Mouse (Mus musculus) heart, postnatal 10 days (tissue): ENCODE measurements at regions not wholly inside any gene's neighbourhood (a gene's known extent, or its start where the extent isn't known, plus 50 kb on each side); places are given as distances from the start of the nearest gene placed in this dataset.

ENCODE experiments used
- DNase-seq, 2 experiments: peaks; one replicate each; pipeline ENCODE4 v3.0.0; 2021
- intact Hi-C: fragments of 180-260 bp; cut with DNase I; formaldehyde crosslinking; loops from one replicate; pipeline ENCODE4 v1.15.1; 2025

DNA sequence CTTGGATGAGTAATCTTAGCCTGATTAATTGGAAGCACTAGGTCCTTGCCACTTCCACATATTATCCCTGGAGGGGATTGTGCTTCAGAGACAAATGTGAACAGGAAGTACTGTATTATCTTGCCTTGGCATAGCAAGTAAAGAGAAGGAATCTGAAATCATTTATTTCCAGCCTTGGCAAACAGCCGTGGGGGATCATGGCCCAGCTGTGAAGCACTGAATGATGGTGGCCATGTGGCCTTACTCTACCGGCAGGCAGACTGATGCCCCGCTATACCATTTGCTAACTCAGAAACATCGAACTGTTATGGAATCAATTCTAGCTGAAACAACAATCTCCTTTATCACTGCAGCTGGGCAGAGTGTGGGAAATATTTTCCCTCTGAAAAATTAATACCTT, 345.3 kb downstream of the Zfp619 start:
- DNase-seq, result no peak
- intact Hi-C loops, result no loop called here

DNA sequence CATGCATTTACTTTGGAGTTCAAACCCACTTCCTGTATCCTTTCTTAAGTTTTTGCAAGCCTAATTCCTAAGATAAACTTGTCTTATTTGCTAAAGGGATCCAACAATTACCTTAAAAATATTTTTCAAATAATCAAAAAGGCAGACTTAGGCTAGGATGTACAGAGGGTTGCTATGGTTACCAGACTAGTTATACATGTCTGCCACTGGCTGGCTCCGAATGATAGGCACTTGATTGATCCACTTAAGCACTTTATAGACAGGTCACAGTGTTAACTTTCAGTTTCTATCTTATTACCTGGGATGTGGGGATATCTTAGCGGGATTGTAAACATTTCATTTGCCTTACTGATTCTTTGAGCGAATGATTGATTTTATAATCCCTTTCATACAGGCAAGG, 346.6 kb downstream of the Zfp619 start:
- intact Hi-C loops, result no loop called here
- no peak for DNase-seq

DNA sequence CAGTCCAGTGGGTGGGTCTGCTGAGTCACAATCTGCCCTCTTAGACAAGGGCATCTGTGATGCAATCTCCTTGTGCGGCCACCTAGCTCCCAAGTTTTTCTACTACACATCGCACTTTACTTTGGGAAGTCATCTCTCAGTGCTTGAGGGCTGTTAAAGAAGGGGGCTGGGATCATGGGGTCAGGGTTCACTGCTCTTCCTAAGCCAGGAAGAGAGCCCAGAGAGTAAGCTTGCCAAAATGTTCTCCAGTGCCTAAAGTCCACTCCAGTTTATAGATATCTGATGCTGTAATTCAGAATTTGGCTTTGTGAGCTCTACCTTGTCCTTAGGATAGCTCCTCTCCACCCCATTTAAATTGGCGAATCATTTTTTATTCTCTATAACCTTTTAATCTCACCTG, 347.2 kb downstream of the Zfp619 start:
- no peak for DNase-seq
- intact Hi-C loops, result no loop called here

DNA sequence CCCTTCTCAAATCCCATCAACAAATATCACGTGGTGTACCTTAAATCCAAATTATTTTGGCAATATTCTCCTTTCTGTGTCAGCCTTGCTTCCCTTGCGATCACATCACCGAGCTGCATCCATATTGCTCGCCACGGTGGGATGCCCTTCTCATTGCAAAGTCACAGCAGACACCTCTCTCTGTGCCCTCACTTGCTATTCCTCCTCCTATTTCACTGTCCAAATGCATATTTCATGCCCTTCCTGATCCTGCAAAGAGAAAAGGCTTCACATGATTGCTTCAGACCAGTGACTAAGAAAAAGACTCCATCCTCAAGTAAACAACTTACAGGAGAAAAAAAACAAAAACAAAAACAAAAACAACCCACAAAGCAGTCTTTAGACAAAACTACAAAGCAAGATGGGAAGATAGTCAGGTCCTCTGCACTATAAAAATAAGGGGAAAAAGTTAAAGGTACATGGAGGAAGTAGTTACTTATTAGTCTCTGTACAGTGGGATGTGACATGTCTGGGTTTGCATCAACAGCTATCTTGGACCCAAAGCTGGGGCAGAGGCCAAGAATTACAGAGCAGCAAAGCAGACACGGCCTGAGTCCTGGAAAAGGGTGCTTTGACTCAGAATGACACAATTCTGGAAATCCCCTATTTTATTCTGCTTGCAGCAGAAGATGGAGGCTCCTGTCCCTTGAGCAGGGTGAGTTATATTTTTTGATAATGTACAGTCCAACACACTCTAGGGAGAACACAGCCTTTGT, 349.3 kb downstream of the Zfp619 start:
- intact Hi-C loops, result no loop called here
- peak; percentile 28 to 43 for DNase-seq

DNA sequence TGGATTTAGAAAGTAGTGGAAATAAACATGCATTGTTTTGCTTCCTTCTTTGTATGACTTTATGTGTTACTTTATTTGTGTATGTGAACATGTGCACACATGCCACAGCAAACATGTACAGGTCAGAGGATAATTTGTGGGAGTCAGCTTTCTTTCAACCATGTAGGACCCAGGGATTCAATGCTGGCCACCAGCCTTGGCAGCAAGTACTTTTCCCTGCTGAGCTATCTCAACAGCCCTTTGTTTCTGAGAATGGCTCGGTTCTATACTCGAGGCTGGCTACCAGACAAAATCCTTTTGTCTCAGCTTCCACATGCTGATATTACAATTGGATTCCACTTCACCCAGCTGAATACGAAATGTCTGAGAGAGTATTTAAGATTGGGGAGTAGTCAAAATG, 349.9 kb downstream of the Zfp619 start:
- intact Hi-C loops, result no loop called here
- DNase-seq, result peak; percentile 11 to 18

DNA sequence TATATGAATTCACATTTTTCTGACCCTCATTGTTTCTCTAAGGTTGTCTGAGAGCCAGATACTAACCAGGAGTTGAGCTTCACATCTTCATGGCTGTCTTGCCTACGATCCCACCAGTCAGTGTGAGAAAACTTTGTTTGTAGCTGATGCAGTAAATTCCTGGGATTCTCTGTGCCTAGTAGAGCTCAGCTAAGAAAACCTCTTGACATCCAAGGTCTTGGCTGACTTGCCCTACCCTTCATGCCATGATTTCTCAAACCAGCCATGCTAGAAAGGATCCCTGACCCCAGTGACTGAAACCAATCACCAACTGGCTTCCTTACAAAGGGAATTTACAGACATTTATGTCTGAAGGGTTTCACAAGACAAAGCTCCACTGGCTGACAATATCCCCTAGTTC, 364.5 kb downstream of the Zfp619 start:
- intact Hi-C loops, result no loop called here
- DNase-seq, result no peak

DNA sequence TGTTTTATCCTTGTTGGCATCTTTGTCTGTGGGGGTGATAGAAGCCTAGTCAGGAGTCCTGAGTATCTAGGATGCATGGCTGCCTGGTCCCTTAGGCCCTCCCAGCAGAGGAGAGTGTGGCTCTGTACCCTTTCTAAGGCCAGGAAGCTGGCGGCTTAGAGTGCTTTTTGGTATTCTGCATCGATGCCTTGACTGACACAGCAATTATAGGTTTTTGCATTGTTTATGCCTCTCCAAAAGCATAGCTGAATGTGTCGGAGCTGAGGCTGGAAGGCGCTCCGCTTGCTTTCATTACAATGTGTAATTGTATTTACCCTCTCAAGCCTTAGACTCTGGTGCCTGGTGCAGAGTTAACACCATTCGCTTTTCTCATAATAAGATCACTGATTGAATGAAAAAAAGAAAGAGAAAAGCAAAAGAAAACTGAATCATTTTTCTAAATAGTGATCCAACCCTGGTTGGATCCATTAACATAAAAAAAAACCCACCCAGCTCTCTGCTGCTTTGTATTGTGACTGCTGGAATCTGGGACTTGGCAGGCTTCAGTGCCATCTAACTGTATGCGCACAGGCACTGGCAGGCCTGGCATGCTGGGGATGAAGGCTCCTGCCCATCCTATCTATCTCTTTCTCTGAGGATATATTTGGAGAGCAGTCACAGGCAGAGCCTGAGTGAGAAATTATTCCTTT, 376.8 kb downstream of the Zfp619 start:
- no peak for DNase-seq

DNA sequence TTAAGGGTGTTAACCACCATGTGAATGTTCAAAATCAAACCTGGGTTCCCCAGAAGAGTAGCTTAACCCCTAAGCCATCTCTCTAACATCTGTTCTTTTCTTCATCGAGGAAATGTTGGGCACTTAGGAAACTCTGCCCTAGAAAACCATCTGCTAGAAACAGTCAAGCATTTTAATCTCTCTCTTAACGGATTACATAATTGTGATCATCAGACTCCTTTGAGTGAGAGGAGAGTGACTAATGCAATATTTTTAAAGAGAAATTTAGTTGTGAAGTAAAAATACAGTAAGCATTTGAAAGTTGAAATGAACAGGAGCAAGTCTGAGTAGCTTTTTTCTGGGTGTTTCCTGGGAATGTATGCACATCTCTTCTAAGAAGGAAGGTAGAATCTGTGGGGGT, 379.4 kb downstream of the Zfp619 start:
- intact Hi-C loops, result no loop called here

More for the DNA sequence above, 376.8 kb downstream of the Zfp619 start:
- intact Hi-C loops, result no loop called here

DNA sequence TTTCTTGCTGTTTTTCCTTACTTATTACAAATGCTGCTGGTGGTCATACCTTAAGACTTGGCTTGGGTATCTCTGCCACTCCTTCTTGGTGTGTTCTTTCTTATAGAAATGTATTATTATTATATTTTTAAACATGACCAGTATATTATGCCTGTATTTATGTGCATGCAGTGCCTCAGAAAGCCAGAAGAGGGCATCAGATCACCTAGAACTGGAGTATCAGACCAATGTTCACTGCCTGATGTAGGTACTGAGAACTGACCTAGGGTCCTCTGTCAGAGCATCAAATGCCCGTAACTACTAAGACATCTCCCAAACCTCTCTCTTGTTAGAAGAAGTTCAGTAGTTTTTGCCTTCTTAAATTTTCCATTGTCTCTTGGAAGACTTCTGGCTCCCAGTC, 380.7 kb downstream of the Zfp619 start:
- DNase-seq, result peak in 1 of 2 experiments; percentile 3
- intact Hi-C loops, result no loop called here

More for the DNA sequence above, 379.4 kb downstream of the Zfp619 start:
- no peak for DNase-seq

DNA sequence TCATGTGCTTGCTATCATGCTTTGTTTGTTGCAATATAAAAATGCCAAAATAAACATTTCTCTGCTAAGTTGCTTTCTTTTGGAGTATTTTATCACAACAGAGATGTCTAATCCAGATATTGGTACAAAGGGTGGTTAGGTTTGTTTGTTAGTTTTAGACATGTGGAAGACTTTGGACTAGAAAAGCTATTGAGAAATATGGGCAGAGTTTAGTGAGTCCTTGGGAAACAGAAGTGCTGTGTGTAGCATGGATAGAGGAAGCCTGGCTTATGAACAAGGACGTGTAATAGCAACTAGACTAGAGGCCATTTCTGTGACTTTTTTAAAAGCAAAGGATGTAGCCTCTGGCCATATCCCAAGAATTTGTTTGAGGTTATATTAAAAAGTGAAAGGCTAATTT, 416.4 kb downstream of the Zfp619 start:
- no peak for DNase-seq
- intact Hi-C loops, result no loop called here

DNA sequence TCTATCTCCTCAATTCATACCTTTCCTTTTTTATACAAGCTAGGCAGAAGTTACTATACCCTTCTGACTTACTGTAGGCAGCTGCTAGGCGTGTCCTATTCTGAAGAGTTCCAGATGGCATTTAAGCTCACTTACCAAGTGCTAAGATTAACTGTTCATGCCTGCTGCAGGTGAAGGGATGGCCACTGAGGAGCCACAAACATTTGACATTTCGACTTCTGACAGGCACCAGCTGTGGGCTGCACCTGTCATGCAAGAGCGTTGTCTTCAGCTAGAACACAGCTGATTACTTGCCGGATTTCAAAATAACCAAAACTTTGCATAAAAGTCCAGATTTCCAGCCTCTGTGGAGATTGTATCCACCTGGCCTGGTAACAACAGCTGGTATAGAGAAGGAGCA, 419.7 kb downstream of the Zfp619 start:
- intact Hi-C loops, result no loop called here
- no peak for DNase-seq

DNA sequence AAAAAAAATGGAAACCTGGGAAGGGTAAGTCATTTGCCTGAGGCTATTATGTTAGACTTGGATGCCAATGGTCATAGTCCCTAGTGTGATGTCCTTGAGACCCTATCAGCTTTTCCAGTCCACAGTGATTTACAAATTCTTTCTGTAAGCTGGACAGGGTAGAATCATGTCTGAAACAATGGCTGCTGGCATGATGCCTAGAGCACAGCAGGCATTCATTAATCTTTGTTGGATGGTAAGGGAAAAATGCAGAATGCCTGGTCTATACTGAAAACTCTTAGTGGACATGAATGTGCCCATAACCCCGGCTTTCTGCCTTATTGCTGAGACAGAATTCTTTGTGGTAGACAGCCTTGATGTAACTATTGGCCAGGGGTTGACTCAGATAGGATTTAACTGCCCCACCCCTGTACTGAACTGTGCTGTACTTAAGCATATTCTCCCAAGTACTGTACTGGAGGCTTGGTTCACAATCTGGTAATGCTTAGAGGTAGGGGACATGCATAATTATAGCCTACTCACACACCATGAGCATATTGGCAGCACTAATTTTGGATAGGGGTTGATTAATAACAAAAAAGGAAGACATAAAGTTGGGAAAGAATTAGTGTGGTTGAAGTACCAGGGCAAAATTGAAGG, 424.8 kb downstream of the Zfp619 start:
- DNase-seq, result peak in 1 of 2 experiments; percentile 14
- intact Hi-C loops, result no loop called here

DNA sequence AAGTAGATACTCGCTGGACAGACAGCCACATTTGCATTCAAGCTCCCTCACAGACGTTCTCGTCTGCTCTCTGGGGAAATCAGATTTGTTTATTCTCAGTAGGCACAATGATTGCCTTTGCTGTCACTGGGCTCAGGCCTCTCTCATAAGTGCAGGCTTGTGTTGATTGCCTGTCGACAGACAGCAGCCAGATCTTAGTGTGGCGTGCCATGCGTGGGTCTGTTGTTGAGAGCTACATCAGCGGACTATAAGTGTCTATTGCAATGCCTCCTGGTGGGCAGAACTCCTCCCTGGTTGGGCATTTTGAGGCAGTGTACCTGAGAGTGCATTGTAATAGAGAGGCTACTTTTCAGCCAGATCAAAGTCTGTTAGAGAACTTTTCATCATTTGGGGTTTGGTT, 436.5 kb downstream of the Zfp619 start:
- DNase-seq, result peak; percentile 20 to 32
- intact Hi-C loops, result loop anchor here (10.0 kb wide), 1 partner anchor 311 kb away; no protein-coding TSS in a partner anchor

DNA sequence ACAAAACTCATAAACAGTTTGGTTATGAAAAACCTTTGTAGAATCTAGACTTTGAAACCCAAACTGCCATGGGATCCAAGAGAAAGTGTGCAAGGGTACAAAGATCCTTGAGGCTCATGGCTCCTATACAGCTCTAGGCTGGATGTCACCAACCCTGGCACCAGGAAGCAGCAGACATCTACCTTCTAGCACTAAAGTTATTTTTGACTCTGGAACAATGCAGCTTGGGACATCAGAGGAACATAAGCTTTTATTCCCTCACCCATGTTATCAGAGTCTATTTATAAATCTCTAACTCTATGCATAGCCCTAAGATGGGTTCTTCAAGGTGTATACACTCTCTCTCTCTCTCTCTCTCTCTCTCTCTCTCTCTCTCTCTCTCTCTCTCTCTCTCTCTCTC, 437.4 kb downstream of the Zfp619 start:
- intact Hi-C loops, result loop anchor here (10.0 kb wide), 1 partner anchor 310 kb away; no protein-coding TSS in a partner anchor

DNA sequence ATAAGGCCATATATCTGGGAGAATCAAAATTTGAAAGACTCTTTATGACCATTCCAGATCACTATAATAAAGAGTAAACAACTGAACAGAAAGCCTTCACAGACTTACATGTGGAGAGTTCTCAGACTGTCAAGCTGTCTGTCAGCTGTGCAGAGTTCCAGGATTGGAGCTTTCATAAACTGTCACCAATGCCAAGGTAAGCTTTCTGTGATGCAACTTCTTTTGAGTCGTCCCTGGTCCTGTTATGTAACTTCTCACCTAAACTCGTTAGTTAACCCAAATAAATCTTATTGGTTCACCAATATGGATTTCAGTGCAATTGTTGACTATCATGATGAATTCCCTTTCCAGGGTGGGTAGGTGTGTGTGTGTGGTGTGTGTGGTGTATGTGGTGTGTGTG, 460.6 kb downstream of the Zfp619 start:
- intact Hi-C loops, result no loop called here
- no peak for DNase-seq

More for the DNA sequence above, 437.4 kb downstream of the Zfp619 start:
- peak; percentile 6 to 20 for DNase-seq

DNA sequence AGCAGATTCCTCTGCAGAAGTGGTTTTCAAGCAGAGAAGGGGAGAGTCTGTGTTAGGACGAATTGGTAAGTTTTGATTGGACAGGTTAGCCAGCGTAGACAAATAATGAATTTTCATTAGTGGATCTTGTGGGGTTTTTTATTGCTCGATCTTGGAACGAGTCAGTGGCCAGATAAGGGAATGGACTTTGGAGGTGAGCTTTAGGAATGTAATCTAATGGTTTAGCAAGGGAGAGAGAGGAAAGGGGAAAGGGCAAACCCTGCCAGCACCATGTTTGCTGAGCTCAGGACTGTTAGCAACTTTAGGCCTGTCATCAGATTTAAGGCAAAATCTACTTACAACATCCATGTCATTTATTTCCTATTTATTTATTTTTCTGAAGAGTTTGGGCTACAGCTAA, 464.1 kb downstream of the Zfp619 start:
- no peak for DNase-seq
- intact Hi-C loops, result no loop called here
